Mouse (Mus musculus): Measurements from ENCODE around the gene Wdr77. TPM values are rescaled to one million over a fixed set of nuclear protein-coding genes. Genes with fewer than 3 reads are reported as not detected.
A peak's percentile ranks its signal among the peaks of the same experiment; 100 is the strongest.

Gene Wdr77
- polyA plus RNA-seq, 1 experiment from 2014 or later: 90.9 TPM

DNA sequence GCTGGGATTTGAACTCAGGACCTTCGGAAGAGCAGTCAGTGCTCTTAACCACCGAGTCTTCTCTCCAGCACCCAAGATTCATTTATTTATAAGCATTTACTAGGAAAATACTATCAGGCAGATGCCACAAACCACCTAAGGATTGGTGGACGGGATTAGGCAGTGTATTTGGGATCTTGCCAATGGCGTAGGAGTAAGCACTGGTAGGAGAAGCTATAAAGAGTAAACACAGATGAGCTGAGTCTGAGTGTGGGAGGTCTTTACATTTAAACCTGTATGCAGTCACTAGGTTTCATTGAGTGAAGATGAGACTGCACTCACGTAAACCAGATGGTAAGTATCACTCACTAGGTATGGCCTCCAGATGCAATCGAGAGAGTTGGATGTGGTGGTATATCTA, 25.2 kb upstream of the Wdr77 start:
- Histone ChIP-seq H3K27me3 (ENCODE audit: control insufficient read depth, insufficient read depth, low read depth, low read length) (no peaks in the 10 kb centered on the region), H3K36me3 (ENCODE audit: control insufficient read depth, insufficient read depth, low read length) (peaks cover 3% of the 10 kb centered on the region; the same call in 1 of the 2 replicates), H3K4me2 (ENCODE audit: low read length) (no peak overlapping the region), H3K4me1 (ENCODE audit: control insufficient read depth, insufficient read depth, low read length) (no peaks in the 10 kb centered on the region), H3K27ac (ENCODE audit: low read length) (no peak overlapping the region), H3K9ac (ENCODE audit: low read depth, low read length) (no peak overlapping the region), H3K9me3 (replicated peaks; ENCODE audit: control insufficient read depth, low read length, poor library complexity, severe bottlenecking) (no peaks in the 10 kb centered on the region), H3K4me3 (ENCODE audit: low read depth, low read length) (no peak overlapping the region)
- no peak for ATAC-seq
- WGBS: 96% methylated on average over 6 of the region's 6 CpGs

DNA sequence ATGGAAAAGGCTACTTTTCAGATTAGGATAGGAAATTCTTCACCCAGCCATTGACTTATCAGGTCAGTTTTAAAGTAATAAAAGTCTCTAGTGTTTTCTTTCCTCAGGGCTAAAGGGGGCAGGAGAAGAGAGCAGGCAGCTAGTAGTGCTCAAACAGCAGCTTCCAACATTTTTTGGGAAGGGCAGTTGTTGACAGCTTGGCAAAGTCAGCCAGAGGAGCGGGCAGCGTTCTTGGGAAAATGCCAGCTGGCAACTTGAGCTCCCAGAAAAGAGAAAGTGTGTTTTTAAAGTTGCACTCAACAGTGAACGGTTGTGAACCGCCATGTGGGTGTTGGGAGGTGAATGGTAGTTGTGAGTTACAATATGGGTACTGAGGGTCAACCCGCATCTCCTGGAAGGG, 24.1 kb upstream of the Wdr77 start:
- H3K4me2 ChIP-seq (ENCODE audit: low read length): no peak overlapping the region
- 85% methylated on average over 5 of the region's 5 CpGs for WGBS
- peaks cover 3% of the 10 kb centered on the region; the same call in 1 of the 2 replicates for H3K36me3 ChIP-seq (ENCODE audit: control insufficient read depth, insufficient read depth, low read length)
- no peak overlapping the region for H3K27ac ChIP-seq (ENCODE audit: low read length)
- no peaks in the 10 kb centered on the region for H3K4me1 ChIP-seq (ENCODE audit: control insufficient read depth, insufficient read depth, low read length)
- no peak overlapping the region for H3K4me3 ChIP-seq (ENCODE audit: low read depth, low read length)
- no peak for ATAC-seq
- no peaks in the 10 kb centered on the region for H3K9me3 ChIP-seq (replicated peaks; ENCODE audit: control insufficient read depth, low read length, poor library complexity, severe bottlenecking)
- H3K27me3 ChIP-seq (ENCODE audit: control insufficient read depth, insufficient read depth, low read depth, low read length): no peaks in the 10 kb centered on the region
- H3K9ac ChIP-seq (ENCODE audit: low read depth, low read length): no peak overlapping the region

DNA sequence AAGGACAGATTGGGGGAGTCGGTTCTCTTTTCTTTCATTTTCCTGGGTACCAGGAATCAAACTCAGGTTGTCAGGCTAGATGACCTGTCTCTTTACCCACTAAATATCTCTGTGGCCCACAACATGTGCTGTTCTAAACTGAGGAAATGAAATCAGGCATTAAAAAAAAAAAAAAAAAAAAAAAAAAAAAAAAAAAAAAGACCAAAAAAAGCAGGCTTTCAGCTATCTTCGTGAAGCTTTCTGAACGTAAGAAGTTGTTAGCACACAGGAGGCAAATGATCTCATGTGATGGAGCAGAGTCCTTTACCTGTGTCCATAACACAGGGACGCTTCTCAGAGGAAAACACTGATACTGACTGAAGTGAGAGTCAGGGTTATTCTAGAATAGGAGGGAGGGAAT, 23.1 kb upstream of the Wdr77 start:
- H3K4me2 ChIP-seq (ENCODE audit: low read length): no peak overlapping the region
- WGBS: 90% methylated on average over 4 of the region's 4 CpGs
- no peaks in the 10 kb centered on the region for H3K9me3 ChIP-seq (replicated peaks; ENCODE audit: control insufficient read depth, low read length, poor library complexity, severe bottlenecking)
- no peaks in the 10 kb centered on the region for H3K4me1 ChIP-seq (ENCODE audit: control insufficient read depth, insufficient read depth, low read length)
- no peak overlapping the region for H3K27ac ChIP-seq (ENCODE audit: low read length)
- H3K4me3 ChIP-seq (ENCODE audit: low read depth, low read length): no peak overlapping the region
- H3K27me3 ChIP-seq (ENCODE audit: control insufficient read depth, insufficient read depth, low read depth, low read length): no peaks in the 10 kb centered on the region
- no peak for ATAC-seq
- H3K36me3 ChIP-seq (ENCODE audit: control insufficient read depth, insufficient read depth, low read length): peaks cover 6% of the 10 kb centered on the region; the same call in 1 of the 2 replicates
- H3K9ac ChIP-seq (ENCODE audit: low read depth, low read length): no peak overlapping the region

DNA sequence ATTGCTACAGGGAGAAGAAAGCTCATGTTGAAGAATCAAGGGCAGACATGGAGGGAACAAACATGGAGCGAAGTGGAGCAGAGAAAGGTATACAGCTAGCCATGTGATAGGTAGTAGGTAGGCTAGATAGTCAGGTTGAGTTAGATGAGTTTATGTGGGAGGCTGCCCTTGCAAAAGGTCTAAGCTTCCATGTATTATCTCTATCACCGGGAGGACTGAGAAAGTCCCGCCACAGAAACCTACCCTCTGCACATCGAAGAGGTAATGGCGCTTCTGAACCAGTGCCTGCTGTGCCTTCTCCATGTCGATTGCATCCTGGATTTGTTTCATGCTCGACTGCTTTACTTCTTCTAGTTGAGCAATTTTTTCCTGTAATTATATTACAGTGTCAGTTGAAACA, 7.8 kb upstream of the Wdr77 start:
- Histone ChIP-seq H3K9ac (ENCODE audit: low read depth, low read length) (no peak overlapping the region), H3K4me1 (ENCODE audit: control insufficient read depth, insufficient read depth, low read length) (peaks cover 4% of the 10 kb centered on the region), H3K9me3 (replicated peaks; ENCODE audit: control insufficient read depth, low read length, poor library complexity, severe bottlenecking) (no peaks in the 10 kb centered on the region), H3K4me2 (ENCODE audit: low read length) (no peak overlapping the region), H3K4me3 (ENCODE audit: low read depth, low read length) (no peak overlapping the region), H3K36me3 (ENCODE audit: control insufficient read depth, insufficient read depth, low read length) (peaks cover 27% of the 10 kb centered on the region), H3K27ac (ENCODE audit: low read length) (no peak overlapping the region), H3K27me3 (ENCODE audit: control insufficient read depth, insufficient read depth, low read depth, low read length) (no peaks in the 10 kb centered on the region)
- 95% methylated on average over 7 of the region's 7 CpGs for WGBS
- ATAC-seq: no peak

DNA sequence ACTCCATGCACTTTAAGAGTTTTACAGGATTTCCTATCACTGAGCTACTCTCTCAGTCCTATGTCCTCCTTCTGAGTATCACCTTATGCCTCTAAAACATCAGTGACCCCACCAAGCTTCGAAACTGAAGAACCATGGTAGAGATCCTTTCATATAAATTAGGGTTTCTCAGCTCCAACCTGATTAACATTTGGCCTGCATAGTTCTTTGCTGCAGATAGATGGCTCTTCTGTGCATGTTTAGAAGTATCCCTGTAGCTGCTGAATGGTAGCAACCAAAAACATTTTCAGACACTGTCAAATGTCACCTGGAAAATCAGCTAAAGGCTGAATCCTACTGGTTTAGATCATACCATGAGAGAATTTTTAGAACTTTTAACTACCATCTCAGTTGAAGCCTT, 1.9 kb upstream of the Wdr77 start:
- WGBS: 95% methylated on average over 1 of the region's 1 CpGs
- ATAC-seq: no peak
- Histone ChIP-seq H3K4me1 (ENCODE audit: control insufficient read depth, insufficient read depth, low read length) (peaks cover 33% of the 10 kb centered on the region), H3K9me3 (replicated peaks; ENCODE audit: control insufficient read depth, low read length, poor library complexity, severe bottlenecking) (no peaks in the 10 kb centered on the region), H3K27me3 (ENCODE audit: control insufficient read depth, insufficient read depth, low read depth, low read length) (no peaks in the 10 kb centered on the region), H3K9ac (ENCODE audit: low read depth, low read length) (no peak overlapping the region), H3K27ac (ENCODE audit: low read length) (no peak overlapping the region), H3K4me2 (ENCODE audit: low read length) (peak overlapping the region; percentile 0; the same call in 1 of the 2 replicates), H3K4me3 (ENCODE audit: low read depth, low read length) (no peak overlapping the region), H3K36me3 (ENCODE audit: control insufficient read depth, insufficient read depth, low read length) (peaks cover 4% of the 10 kb centered on the region; the same call in 1 of the 2 replicates)

DNA sequence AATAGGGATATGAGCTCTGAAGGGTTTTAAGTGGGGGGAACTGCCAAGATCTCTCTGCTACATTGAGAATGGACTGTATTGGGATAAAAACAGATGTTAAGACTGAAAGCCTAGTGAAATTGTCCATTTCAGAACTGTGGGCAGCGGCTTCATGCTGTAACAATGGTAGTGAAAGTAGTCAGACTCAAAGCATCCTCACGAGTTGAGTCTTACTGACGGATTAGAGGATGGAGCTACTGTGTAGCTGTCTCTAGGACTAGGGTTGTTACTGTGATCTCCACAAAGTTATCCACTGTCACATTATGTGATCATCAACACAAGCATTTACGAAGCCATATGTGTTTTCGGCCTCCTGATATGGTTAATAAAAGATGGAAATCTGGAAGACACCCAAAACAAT, 965 bp upstream of the Wdr77 start:
- peak overlapping the region; percentile 92; the same call in 1 of the 2 replicates for H3K27ac ChIP-seq (ENCODE audit: low read length)
- peak overlapping the region; percentile 59 for H3K4me3 ChIP-seq (ENCODE audit: low read depth, low read length)
- peaks cover 8% of the 10 kb centered on the region for H3K36me3 ChIP-seq (ENCODE audit: control insufficient read depth, insufficient read depth, low read length)
- 38% methylated on average over 5 of the region's 5 CpGs for WGBS
- H3K4me1 ChIP-seq (ENCODE audit: control insufficient read depth, insufficient read depth, low read length): peaks cover 33% of the 10 kb centered on the region
- H3K9ac ChIP-seq (ENCODE audit: low read depth, low read length): peak overlapping the region; percentile 96
- no peaks in the 10 kb centered on the region for H3K9me3 ChIP-seq (replicated peaks; ENCODE audit: control insufficient read depth, low read length, poor library complexity, severe bottlenecking)
- no peaks in the 10 kb centered on the region for H3K27me3 ChIP-seq (ENCODE audit: control insufficient read depth, insufficient read depth, low read depth, low read length)
- H3K4me2 ChIP-seq (ENCODE audit: low read length): peak overlapping the region; percentile 88
- ATAC-seq: no peak

DNA sequence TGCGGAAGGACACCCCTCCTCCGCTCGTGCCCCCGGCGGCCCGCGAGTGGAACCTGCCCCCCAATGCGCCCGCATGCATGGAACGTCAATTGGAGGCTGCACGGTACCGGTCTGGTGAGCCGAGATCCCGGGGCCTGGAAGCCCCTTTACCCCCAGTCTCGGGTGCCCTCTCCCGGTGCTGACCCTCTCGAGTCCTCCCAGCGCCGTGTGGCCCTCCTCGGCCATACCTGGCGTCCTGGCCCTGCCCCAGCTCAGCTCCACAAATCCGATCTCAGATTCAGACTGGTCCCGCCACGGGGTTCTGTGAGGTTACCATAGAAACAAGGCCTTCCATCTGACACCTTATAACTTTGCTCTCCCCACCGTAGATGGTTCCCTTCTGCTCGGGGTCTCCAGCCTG, 416 bp downstream of the Wdr77 start:
- Histone ChIP-seq H3K27ac (ENCODE audit: low read length) (peak overlapping the region; percentile 72), H3K36me3 (ENCODE audit: control insufficient read depth, insufficient read depth, low read length) (peaks cover 11% of the 10 kb centered on the region), H3K4me1 (ENCODE audit: control insufficient read depth, insufficient read depth, low read length) (peaks cover 31% of the 10 kb centered on the region), H3K9me3 (replicated peaks; ENCODE audit: control insufficient read depth, low read length, poor library complexity, severe bottlenecking) (no peaks in the 10 kb centered on the region), H3K9ac (ENCODE audit: low read depth, low read length) (peak overlapping the region; percentile 81), H3K4me2 (ENCODE audit: low read length) (peak overlapping the region; percentile 87), H3K4me3 (ENCODE audit: low read depth, low read length) (peak overlapping the region; percentile 59), H3K27me3 (ENCODE audit: control insufficient read depth, insufficient read depth, low read depth, low read length) (no peaks in the 10 kb centered on the region)
- peak; percentile 87 for ATAC-seq
- 0% methylated on average over 26 of the region's 26 CpGs for WGBS

DNA sequence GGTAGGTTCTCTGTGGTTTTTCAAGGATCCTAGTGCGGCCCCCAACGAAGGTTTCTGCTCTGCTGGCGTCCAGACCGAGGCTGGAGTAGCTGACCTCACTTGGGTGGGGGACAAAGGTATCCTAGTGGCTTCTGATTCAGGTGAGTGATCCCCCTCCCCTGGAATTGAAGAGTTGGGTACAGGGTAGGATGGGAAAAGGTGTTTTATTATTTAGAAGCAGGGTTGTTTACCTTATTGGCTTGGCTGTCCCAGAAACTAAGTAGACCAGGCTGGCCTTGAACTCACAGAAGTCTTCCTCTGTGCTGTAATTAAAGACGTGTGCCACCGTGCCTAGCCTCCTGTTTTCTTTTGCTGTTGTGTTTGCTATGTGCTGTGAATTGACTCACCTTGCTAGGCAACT, 830 bp downstream of the Wdr77 start, which contains the start of gene Atp5f1:
Gene Atp5f1, minus strand, starts transcription at position 101 of the 400 bp plus-strand sequence.
- peaks cover 14% of the 10 kb centered on the region for H3K36me3 ChIP-seq (ENCODE audit: control insufficient read depth, insufficient read depth, low read length)
- peak within 1 kb of the TSS; percentile 59 for H3K4me3 ChIP-seq (ENCODE audit: low read depth, low read length)
- WGBS: 10% methylated on average over 6 of the region's 6 CpGs
- peak within 1 kb of the TSS; percentile 87 for H3K4me2 ChIP-seq (ENCODE audit: low read length)
- peak within 1 kb of the TSS; percentile 92 for H3K27ac ChIP-seq (ENCODE audit: low read length)
- ATAC-seq: peak; percentile 14; the same call in 1 of the 2 replicates
- peak within 1 kb of the TSS; percentile 96 for H3K9ac ChIP-seq (ENCODE audit: low read depth, low read length)
- peaks cover 31% of the 10 kb centered on the region for H3K4me1 ChIP-seq (ENCODE audit: control insufficient read depth, insufficient read depth, low read length)
- H3K27me3 ChIP-seq (ENCODE audit: control insufficient read depth, insufficient read depth, low read depth, low read length): no peaks in the 10 kb centered on the region
- H3K9me3 ChIP-seq (replicated peaks; ENCODE audit: control insufficient read depth, low read length, poor library complexity, severe bottlenecking): no peaks in the 10 kb centered on the region

DNA sequence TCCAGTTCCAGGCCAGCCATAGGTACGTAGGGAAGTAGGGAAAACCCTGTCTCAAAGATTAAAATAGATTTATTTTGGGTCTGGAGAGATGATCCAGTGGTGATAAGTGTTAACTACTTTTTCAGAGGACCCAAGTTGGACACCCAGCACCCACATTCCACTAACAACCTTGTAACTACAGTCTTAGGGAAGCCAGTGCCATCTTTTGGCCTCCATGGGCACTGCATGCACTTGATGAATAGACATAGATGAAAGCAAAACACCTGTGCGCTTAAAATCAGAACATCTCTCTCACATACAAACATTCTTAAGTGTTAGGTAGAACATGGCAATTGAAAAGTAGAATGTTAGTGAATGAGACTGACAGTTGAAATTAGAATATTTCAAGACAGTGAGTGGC, 1.5 kb downstream of the Wdr77 start:
- Histone ChIP-seq H3K9me3 (replicated peaks; ENCODE audit: control insufficient read depth, low read length, poor library complexity, severe bottlenecking) (no peaks in the 10 kb centered on the region), H3K4me2 (ENCODE audit: low read length) (peak overlapping the region; percentile 87), H3K36me3 (ENCODE audit: control insufficient read depth, insufficient read depth, low read length) (peaks cover 18% of the 10 kb centered on the region), H3K9ac (ENCODE audit: low read depth, low read length) (no peak overlapping the region), H3K4me3 (ENCODE audit: low read depth, low read length) (no peak overlapping the region), H3K27me3 (ENCODE audit: control insufficient read depth, insufficient read depth, low read depth, low read length) (no peaks in the 10 kb centered on the region), H3K27ac (ENCODE audit: low read length) (no peak overlapping the region), H3K4me1 (ENCODE audit: control insufficient read depth, insufficient read depth, low read length) (peaks cover 31% of the 10 kb centered on the region)
- WGBS: 95% methylated on average over 2 of the region's 2 CpGs
- ATAC-seq: no peak

Data from midbrain, embryonic 16.5 days (tissue).